Mouse (Mus musculus): Measurements from ENCODE around the gene Daglb. TPM values are rescaled to one million over a fixed set of nuclear protein-coding genes. Genes with fewer than 3 reads are reported as not detected.

Daglb gene
- polyA plus RNA-seq, 1 experiment from 2014 or later, result 9.0 TPM

- no peaks in the 10 kb centered on the region for H3K27me3 ChIP-seq (replicated peaks)
- H3K4me2 ChIP-seq, result peak overlapping the region; percentile 10; the same call in 1 of the 2 replicates
- H3K4me1 ChIP-seq, result peaks cover 86% of the 10 kb centered on the region
- H3K36me3 ChIP-seq, result peaks cover 46% of the 10 kb centered on the region
- ATAC-seq (ENCODE audit: extremely low read depth, insufficient number of reproducible peaks, low FRiP score, low TSS enrichment), result no peak
- H3K9ac ChIP-seq, result peak overlapping the region; percentile 52
- whole genome bisulfite sequencing, result 55% methylated on average over 6 of the region's 6 CpGs
- H3K9me3 ChIP-seq, result no peaks in the 10 kb centered on the region
- peak overlapping the region; percentile 41 for H3K27ac ChIP-seq (replicated peaks)
- H3K4me3 ChIP-seq, result no peak overlapping the region
Measured at GRCm38 (mm10) chr5:143518045-143518591, 53.7 kb downstream of the Daglb start.

GRCm38 (mm10) chr5:143520415-143520814 lies 56.0 kb downstream of the Daglb start:
- H3K9ac ChIP-seq, result peak overlapping the region; percentile 60
- ATAC-seq (ENCODE audit: extremely low read depth, insufficient number of reproducible peaks, low FRiP score, low TSS enrichment), result no peak
- peak overlapping the region; percentile 48 for H3K4me2 ChIP-seq
- peaks cover 29% of the 10 kb centered on the region for H3K36me3 ChIP-seq
- no peaks in the 10 kb centered on the region for H3K9me3 ChIP-seq
- H3K4me1 ChIP-seq, result peaks cover 90% of the 10 kb centered on the region
- no peaks in the 10 kb centered on the region for H3K27me3 ChIP-seq (replicated peaks)
- peak overlapping the region; percentile 68 for H3K27ac ChIP-seq (replicated peaks)
- WGBS, result 48% methylated on average over 2 of the region's 2 CpGs
- no peak overlapping the region for H3K4me3 ChIP-seq

- 83% methylated on average over 3 of the region's 3 CpGs for WGBS
- H3K27me3 ChIP-seq (replicated peaks), result no peaks in the 10 kb centered on the region
- no peak overlapping the region for H3K4me2 ChIP-seq
- no peaks in the 10 kb centered on the region for H3K9me3 ChIP-seq
- no peak for ATAC-seq (ENCODE audit: extremely low read depth, insufficient number of reproducible peaks, low FRiP score, low TSS enrichment)
- H3K4me1 ChIP-seq, result peaks cover 87% of the 10 kb centered on the region
- no peak overlapping the region for H3K9ac ChIP-seq
- no peak overlapping the region for H3K27ac ChIP-seq (replicated peaks)
- H3K36me3 ChIP-seq, result peaks cover 11% of the 10 kb centered on the region; the same call in 1 of the 2 replicates
- no peak overlapping the region for H3K4me3 ChIP-seq
Measured at GRCm38 (mm10) chr5:143522882-143523281, 58.5 kb downstream of the Daglb start.

- Histone ChIP-seq H3K9me3 (no peaks in the 10 kb centered on the region), H3K9ac (peak overlapping the region; percentile 100), H3K36me3 (peaks cover 7% of the 10 kb centered on the region; the same call in 1 of the 2 replicates), H3K4me2 (peak overlapping the region; percentile 91), H3K4me1 (peaks cover 64% of the 10 kb centered on the region), H3K27ac (replicated peaks) (peak overlapping the region; percentile 22; the same call in 1 of the 2 replicates), H3K27me3 (replicated peaks) (no peaks in the 10 kb centered on the region), H3K4me3 (peak overlapping the region; percentile 100)
- WGBS, result 45% methylated on average over 7 of the region's 7 CpGs
- no peak for ATAC-seq (ENCODE audit: extremely low read depth, insufficient number of reproducible peaks, low FRiP score, low TSS enrichment)
Measured at GRCm38 (mm10) chr5:143525454-143526225, 61.3 kb downstream of the Daglb start.

- ATAC-seq (ENCODE audit: extremely low read depth, insufficient number of reproducible peaks, low FRiP score, low TSS enrichment), result no peak
- Histone ChIP-seq H3K4me1 (peaks cover 53% of the 10 kb centered on the region), H3K4me3 (peak overlapping the region; percentile 100), H3K4me2 (peak overlapping the region; percentile 91), H3K36me3 (peaks cover 7% of the 10 kb centered on the region; the same call in 1 of the 2 replicates), H3K9ac (peak overlapping the region; percentile 100), H3K27ac (replicated peaks) (peak overlapping the region; percentile 99), H3K9me3 (no peaks in the 10 kb centered on the region), H3K27me3 (replicated peaks) (no peaks in the 10 kb centered on the region)
- WGBS, result 4% methylated on average over 28 of the region's 28 CpGs
Measured at GRCm38 (mm10) chr5:143526698-143527331, 62.4 kb downstream of the Daglb start.

- Histone ChIP-seq H3K4me1 (peaks cover 46% of the 10 kb centered on the region), H3K4me3 (peak within 1 kb of the TSS; percentile 100), H3K4me2 (peak within 1 kb of the TSS; percentile 91), H3K9me3 (no peaks in the 10 kb centered on the region), H3K27ac (replicated peaks) (peak within 1 kb of the TSS; percentile 99), H3K9ac (peak within 1 kb of the TSS; percentile 100), H3K27me3 (replicated peaks) (no peaks in the 10 kb centered on the region), H3K36me3 (peaks cover 7% of the 10 kb centered on the region; the same call in 1 of the 2 replicates)
- peak; percentile 91 for ATAC-seq (ENCODE audit: extremely low read depth, insufficient number of reproducible peaks, low FRiP score, low TSS enrichment)
- under 1% methylated on average over 99 of the region's 105 CpGs for WGBS
Measured at GRCm38 (mm10) chr5:143527486-143528307, 63.3 kb downstream of the Daglb start, which contains the start of gene Rac1. Gene Rac1, minus strand, starts transcription at chr5:143528036.

GRCm38 (mm10) chr5:143528308-143528683 lies 63.9 kb downstream of the Daglb start:
- H3K4me3 ChIP-seq, result peak overlapping the region; percentile 100
- H3K4me1 ChIP-seq, result peaks cover 40% of the 10 kb centered on the region
- H3K9ac ChIP-seq, result peak overlapping the region; percentile 100
- peaks cover 7% of the 10 kb centered on the region; the same call in 1 of the 2 replicates for H3K36me3 ChIP-seq
- peak overlapping the region; percentile 99 for H3K27ac ChIP-seq (replicated peaks)
- H3K4me2 ChIP-seq, result peak overlapping the region; percentile 91
- no peaks in the 10 kb centered on the region for H3K9me3 ChIP-seq
- 10% methylated on average over 7 of the region's 7 CpGs for WGBS
- no peaks in the 10 kb centered on the region for H3K27me3 ChIP-seq (replicated peaks)
- ATAC-seq (ENCODE audit: extremely low read depth, insufficient number of reproducible peaks, low FRiP score, low TSS enrichment), result peak; percentile 5; the same call in 1 of the 2 replicates

- H3K9me3 ChIP-seq, result no peaks in the 10 kb centered on the region
- H3K27ac ChIP-seq (replicated peaks), result no peak overlapping the region
- H3K9ac ChIP-seq, result no peak overlapping the region
- H3K36me3 ChIP-seq, result no peaks in the 10 kb centered on the region
- no peak for ATAC-seq (ENCODE audit: extremely low read depth, insufficient number of reproducible peaks, low FRiP score, low TSS enrichment)
- H3K4me3 ChIP-seq, result no peak overlapping the region
- H3K27me3 ChIP-seq (replicated peaks), result no peaks in the 10 kb centered on the region
- WGBS, result 63% methylated on average over 7 of the region's 7 CpGs
- no peak overlapping the region for H3K4me2 ChIP-seq
- peaks cover 16% of the 10 kb centered on the region for H3K4me1 ChIP-seq
Measured at GRCm38 (mm10) chr5:143530715-143531114, 66.3 kb downstream of the Daglb start.

GRCm38 (mm10) chr5:143534922-143535321 lies 70.5 kb downstream of the Daglb start:
- Histone ChIP-seq H3K4me1 (no peaks in the 10 kb centered on the region), H3K4me2 (no peak overlapping the region), H3K27me3 (replicated peaks) (no peaks in the 10 kb centered on the region), H3K9me3 (no peaks in the 10 kb centered on the region), H3K36me3 (no peaks in the 10 kb centered on the region), H3K27ac (replicated peaks) (no peak overlapping the region), H3K9ac (no peak overlapping the region), H3K4me3 (no peak overlapping the region)
- 69% methylated on average over 4 of the region's 4 CpGs for WGBS
- no peak for ATAC-seq (ENCODE audit: extremely low read depth, insufficient number of reproducible peaks, low FRiP score, low TSS enrichment)

GRCm38 (mm10) chr5:143537022-143537421 lies 72.6 kb downstream of the Daglb start:
- H3K4me2 ChIP-seq, result no peak overlapping the region
- no peak overlapping the region for H3K27ac ChIP-seq (replicated peaks)
- no peaks in the 10 kb centered on the region for H3K4me1 ChIP-seq
- ATAC-seq (ENCODE audit: extremely low read depth, insufficient number of reproducible peaks, low FRiP score, low TSS enrichment), result no peak
- WGBS, result 40% methylated on average over 2 of the region's 2 CpGs
- H3K27me3 ChIP-seq (replicated peaks), result peaks cover 11% of the 10 kb centered on the region; the same call in 1 of the 2 replicates
- H3K9ac ChIP-seq, result no peak overlapping the region
- no peaks in the 10 kb centered on the region for H3K36me3 ChIP-seq
- no peak overlapping the region for H3K4me3 ChIP-seq
- H3K9me3 ChIP-seq, result no peaks in the 10 kb centered on the region
